Mouse (Mus musculus): ENCODE results near the gene Fam19a4. TPM values are rescaled to one million over a fixed set of nuclear protein-coding genes. Genes with fewer than 3 reads are reported as not detected.

Gene Fam19a4
- polyA plus RNA-seq (2011; ENCODE audit: insufficient read length, low read depth, missing spikeins) = not detected in 2 replicates

GRCm38 (mm10) chr6:97060074-97060681 lies at the start of gene Fam19a4:
TSS of gene Fam19a4 (minus strand) at chr6:97060413.
- Histone ChIP-seq H3K4me3 (ENCODE audit: insufficient read depth, low read length) (peak within 1 kb of the TSS; percentile 30), H3K4me1 (ENCODE audit: control insufficient read depth, insufficient read depth, low read length) (peaks cover 8% of the 10 kb centered on the region; the same call in 1 of the 2 replicates)
- no peak for TF ChIP-seq POLR2A (IDR thresholded peaks at IDR 0.05; ENCODE audit: low read depth, low read length)

DNA sequence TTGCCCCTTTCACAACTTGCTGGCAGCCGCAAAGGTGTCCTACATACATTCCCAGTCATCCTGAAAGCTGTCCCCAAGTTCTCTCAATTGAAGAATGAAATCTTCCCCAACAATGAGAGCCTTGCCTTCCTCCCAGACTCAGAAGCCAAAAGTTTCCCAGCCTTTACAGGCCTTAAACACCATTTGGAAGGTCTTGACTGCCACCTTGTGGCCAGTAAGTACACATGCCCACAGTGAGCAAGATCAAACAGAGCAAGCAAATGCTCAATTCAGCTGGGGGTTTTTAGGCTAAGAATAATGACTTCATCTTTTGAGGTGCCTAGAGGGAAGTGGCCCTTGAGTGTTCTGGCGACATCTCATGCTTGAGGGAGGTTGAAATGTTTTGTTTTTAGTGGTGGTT lies 46.6 kb upstream of the Fam19a4 start:
- H3K4me1 ChIP-seq (ENCODE audit: control insufficient read depth, insufficient read depth, low read length) = no peaks in the 10 kb centered on the region
- H3K27ac ChIP-seq (ENCODE audit: insufficient read depth, low read length) = no peak overlapping the region
- TF ChIP-seq CTCF (IDR thresholded peaks at IDR 0.05; ENCODE audit: borderline replicate concordance, insufficient read depth, low read length) = peak; percentile 19; the same call in 1 of the 2 replicates
- TF ChIP-seq POLR2A (IDR thresholded peaks at IDR 0.05; ENCODE audit: low read depth, low read length) = no peak
- H3K4me3 ChIP-seq (ENCODE audit: insufficient read depth, low read length) = no peak overlapping the region

More at GRCm38 (mm10) chr6:97060074-97060681, at the start of gene Fam19a4:
- no peak within 1 kb of the TSS for H3K27ac ChIP-seq (ENCODE audit: insufficient read depth, low read length)

DNA sequence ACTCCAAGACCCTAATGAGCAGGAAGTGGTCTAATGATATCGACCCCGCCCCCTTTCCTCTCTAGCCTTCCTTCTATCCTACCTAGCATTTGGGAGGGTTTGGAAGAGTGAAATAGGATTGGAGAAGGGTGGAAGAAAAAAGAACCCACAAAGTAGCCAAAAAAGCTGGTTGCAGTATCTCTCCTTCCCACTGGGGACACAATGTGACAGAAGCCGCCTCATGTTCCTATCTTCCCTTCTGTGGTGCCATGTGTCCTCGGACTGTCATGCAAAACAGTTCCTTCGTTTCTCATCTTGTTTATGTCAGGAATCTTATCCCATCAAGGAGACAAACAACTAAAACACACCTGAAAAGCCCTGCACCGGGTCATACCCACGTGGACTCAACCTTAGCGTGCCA lies 45.9 kb upstream of the Fam19a4 start:
- TF ChIP-seq CTCF (IDR thresholded peaks at IDR 0.05; ENCODE audit: borderline replicate concordance, insufficient read depth, low read length) (no peak), POLR2A (IDR thresholded peaks at IDR 0.05; ENCODE audit: low read depth, low read length) (no peak)

GRCm38 (mm10) chr6:97104264-97104852 lies 44.1 kb upstream of the Fam19a4 start:
- Histone ChIP-seq H3K4me1 (ENCODE audit: control insufficient read depth, insufficient read depth, low read length) (no peaks in the 10 kb centered on the region), H3K4me3 (ENCODE audit: insufficient read depth, low read length) (no peak overlapping the region), H3K27ac (ENCODE audit: insufficient read depth, low read length) (no peak overlapping the region)
- TF ChIP-seq CTCF (IDR thresholded peaks at IDR 0.05; ENCODE audit: borderline replicate concordance, insufficient read depth, low read length) (peak; percentile 49; the same call in 1 of the 2 replicates), POLR2A (IDR thresholded peaks at IDR 0.05; ENCODE audit: low read depth, low read length) (no peak)

More for the DNA sequence above, 45.9 kb upstream of the Fam19a4 start:
- H3K4me3 ChIP-seq (ENCODE audit: insufficient read depth, low read length) = no peak overlapping the region
- H3K4me1 ChIP-seq (ENCODE audit: control insufficient read depth, insufficient read depth, low read length) = no peaks in the 10 kb centered on the region
- H3K27ac ChIP-seq (ENCODE audit: insufficient read depth, low read length) = no peak overlapping the region

- no peaks in the 10 kb centered on the region for H3K4me1 ChIP-seq (ENCODE audit: control insufficient read depth, insufficient read depth, low read length)
- no peak overlapping the region for H3K27ac ChIP-seq (ENCODE audit: insufficient read depth, low read length)
- TF ChIP-seq CTCF (IDR thresholded peaks at IDR 0.05; ENCODE audit: borderline replicate concordance, insufficient read depth, low read length) = no peak
- no peak for TF ChIP-seq POLR2A (IDR thresholded peaks at IDR 0.05; ENCODE audit: low read depth, low read length)
- H3K4me3 ChIP-seq (ENCODE audit: insufficient read depth, low read length) = no peak overlapping the region
Observed at GRCm38 (mm10) chr6:97101958-97102702, 41.9 kb upstream of the Fam19a4 start.

GRCm38 (mm10) chr6:97101190-97101957 lies 41.2 kb upstream of the Fam19a4 start:
- TF ChIP-seq CTCF (IDR thresholded peaks at IDR 0.05; ENCODE audit: borderline replicate concordance, insufficient read depth, low read length) = no peak
- no peak for TF ChIP-seq POLR2A (IDR thresholded peaks at IDR 0.05; ENCODE audit: low read depth, low read length)
- Histone ChIP-seq H3K27ac (ENCODE audit: insufficient read depth, low read length) (no peak overlapping the region), H3K4me1 (ENCODE audit: control insufficient read depth, insufficient read depth, low read length) (no peaks in the 10 kb centered on the region), H3K4me3 (ENCODE audit: insufficient read depth, low read length) (no peak overlapping the region)

- no peaks in the 10 kb centered on the region for H3K4me1 ChIP-seq (ENCODE audit: control insufficient read depth, insufficient read depth, low read length)
- no peak overlapping the region for H3K4me3 ChIP-seq (ENCODE audit: insufficient read depth, low read length)
- no peak overlapping the region for H3K27ac ChIP-seq (ENCODE audit: insufficient read depth, low read length)
- no peak for TF ChIP-seq CTCF (IDR thresholded peaks at IDR 0.05; ENCODE audit: borderline replicate concordance, insufficient read depth, low read length)
- no peak for TF ChIP-seq POLR2A (IDR thresholded peaks at IDR 0.05; ENCODE audit: low read depth, low read length)
Observed at GRCm38 (mm10) chr6:97082336-97082735, 22.1 kb upstream of the Fam19a4 start.

DNA sequence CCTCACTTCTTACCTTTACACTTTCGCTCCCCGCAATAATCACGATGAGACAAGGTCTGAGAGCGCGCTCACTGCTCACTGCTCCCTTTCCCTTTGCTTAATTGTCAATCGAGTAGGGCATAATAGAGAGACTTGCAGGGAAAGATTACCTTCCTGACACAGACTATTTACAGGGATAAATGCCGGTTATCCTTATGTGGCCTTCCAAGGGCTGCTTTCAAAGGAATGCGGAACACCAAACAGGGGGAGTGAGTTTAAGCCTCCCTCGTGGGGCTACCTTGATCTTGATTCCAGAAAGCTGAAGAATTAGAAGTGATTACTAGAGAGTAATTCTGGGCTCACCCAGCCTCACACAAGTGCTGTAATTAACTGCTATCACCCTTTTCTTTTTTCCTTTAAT lies 19.8 kb upstream of the Fam19a4 start:
- Histone ChIP-seq H3K4me3 (ENCODE audit: insufficient read depth, low read length) (no peak overlapping the region), H3K27ac (ENCODE audit: insufficient read depth, low read length) (no peak overlapping the region), H3K4me1 (ENCODE audit: control insufficient read depth, insufficient read depth, low read length) (no peaks in the 10 kb centered on the region)
- TF ChIP-seq CTCF (IDR thresholded peaks at IDR 0.05; ENCODE audit: borderline replicate concordance, insufficient read depth, low read length) = no peak
- no peak for TF ChIP-seq POLR2A (IDR thresholded peaks at IDR 0.05; ENCODE audit: low read depth, low read length)

DNA sequence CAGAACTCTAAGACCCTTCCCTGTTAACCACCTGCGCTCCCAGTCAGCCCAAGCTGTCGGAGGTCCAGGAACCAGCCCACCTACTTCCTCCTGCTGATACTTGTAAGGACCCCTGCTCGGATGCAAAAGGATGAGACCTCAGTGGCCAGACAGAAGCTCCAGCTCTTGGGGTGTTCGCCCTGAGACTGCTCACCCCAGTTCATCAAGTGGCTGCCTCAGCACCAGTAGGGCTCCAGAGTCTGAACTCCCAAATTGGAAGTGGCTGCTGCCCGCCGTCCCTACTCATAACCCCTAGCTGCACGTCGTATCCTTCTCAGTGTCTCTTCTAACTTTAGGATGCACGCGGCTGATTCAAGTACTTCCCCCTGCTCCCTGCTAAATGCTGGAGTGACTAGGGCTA lies 614 bp downstream of the Fam19a4 start:
- peak overlapping the region; percentile 30 for H3K4me3 ChIP-seq (ENCODE audit: insufficient read depth, low read length)

More for the DNA sequence above, 614 bp downstream of the Fam19a4 start:
- TF ChIP-seq CTCF (IDR thresholded peaks at IDR 0.05; ENCODE audit: borderline replicate concordance, insufficient read depth, low read length) (no peak), POLR2A (IDR thresholded peaks at IDR 0.05; ENCODE audit: low read depth, low read length) (no peak)
- Histone ChIP-seq H3K27ac (ENCODE audit: insufficient read depth, low read length) (no peak overlapping the region), H3K4me1 (ENCODE audit: control insufficient read depth, insufficient read depth, low read length) (peaks cover 8% of the 10 kb centered on the region; the same call in 1 of the 2 replicates)

All from embryonic fibroblast, embryonic 13.5 days (primary cell).